ENCODE assay signal across 10 mouse cellular contexts in genomic region chr4:130805746-130806145, GRCm38 (mm10). TPM values are rescaled to one million over a fixed set of nuclear protein-coding genes. Genes with fewer than 3 reads are reported as not detected.
DNase-seq lines count a peak whose midpoint lies in the region; ATAC-seq and TF ChIP-seq lines count a peak whose summit lies in the region.
"Had no signal": no experiment of that assay in that cellular context is flagged by ENCODE, and none has a peak within 500 bp of the region (broad histone marks: within the 10 kb centered on the region; RNA-seq: fewer than 3 reads in every experiment).

No protein-coding gene starts in this region.

- ATAC-seq in forebrain, embryonic 13.5 days, result no peak
- ATAC-seq in forebrain, embryonic 12.5 days (ENCODE audit: low FRiP score), result no peak
- ATAC-seq in embryonic facial prominence, embryonic 15.5 days (ENCODE audit: insufficient number of reproducible peaks, low FRiP score, low TSS enrichment, low read depth), result no peak
- no peak for ATAC-seq in hindbrain, embryonic 12.5 days (ENCODE audit: low FRiP score)
- no peak for ATAC-seq in midbrain, embryonic 15.5 days (replicated peaks)
- ATAC-seq in liver, postnatal 0 days, result no peak

- H3K4me3 ChIP-seq in forebrain, embryonic 13.5 days, result no peak overlapping the region
- H3K4me3 ChIP-seq in forebrain, embryonic 12.5 days (replicated peaks), result no peak overlapping the region
- no peak overlapping the region for H3K4me3 ChIP-seq in embryonic facial prominence, embryonic 15.5 days (replicated peaks)
- H3K4me3 ChIP-seq in hindbrain, embryonic 12.5 days, result no peak overlapping the region
- no peak overlapping the region for H3K4me3 ChIP-seq in midbrain, embryonic 15.5 days
- no peak overlapping the region for H3K4me3 ChIP-seq in liver, postnatal 0 days (ENCODE audit: low read depth, low read length)
- H3K4me3 ChIP-seq: liver, embryonic 13.5 days had no signal

- H3K9ac ChIP-seq in forebrain, embryonic 13.5 days, result no peak overlapping the region
- H3K9ac ChIP-seq in forebrain, embryonic 12.5 days, result no peak overlapping the region
- no peak overlapping the region for H3K9ac ChIP-seq in embryonic facial prominence, embryonic 15.5 days
- H3K9ac ChIP-seq in hindbrain, embryonic 12.5 days, result no peak overlapping the region
- no peak overlapping the region for H3K9ac ChIP-seq in midbrain, embryonic 15.5 days
- H3K9ac ChIP-seq in liver, postnatal 0 days (replicated peaks), result no peak overlapping the region
- H3K9ac ChIP-seq: liver, embryonic 13.5 days had no signal

- peaks cover 63% of the 10 kb centered on the region for H3K4me1 ChIP-seq in forebrain, embryonic 13.5 days
- peaks cover 67% of the 10 kb centered on the region for H3K4me1 ChIP-seq in forebrain, embryonic 12.5 days
- peaks cover 39% of the 10 kb centered on the region for H3K4me1 ChIP-seq in embryonic facial prominence, embryonic 15.5 days
- peaks cover 65% of the 10 kb centered on the region for H3K4me1 ChIP-seq in hindbrain, embryonic 12.5 days
- H3K4me1 ChIP-seq in midbrain, embryonic 15.5 days, result peaks cover 67% of the 10 kb centered on the region
- 0 out of 2 replicates have a peak, but pooled peaks cover 3% of the 10 kb centered on the region for H3K4me1 ChIP-seq in liver, postnatal 0 days (ENCODE audit: insufficient read depth)
- H3K4me1 ChIP-seq: liver, embryonic 13.5 days had no signal

- no peak overlapping the region; the same call in 1 of the 2 replicates for H3K4me2 ChIP-seq in forebrain, embryonic 13.5 days
- H3K4me2 ChIP-seq in forebrain, embryonic 12.5 days, result no peak overlapping the region
- H3K4me2 ChIP-seq in embryonic facial prominence, embryonic 15.5 days (replicated peaks), result no peak overlapping the region
- H3K4me2 ChIP-seq in hindbrain, embryonic 12.5 days (replicated peaks), result no peak overlapping the region
- no peak overlapping the region for H3K4me2 ChIP-seq in midbrain, embryonic 15.5 days
- no peak overlapping the region for H3K4me2 ChIP-seq in liver, postnatal 0 days (ENCODE audit: low read depth, low read length)
- H3K4me2 ChIP-seq: liver, embryonic 13.5 days had no signal

- H3K36me3 ChIP-seq in forebrain, embryonic 13.5 days (ENCODE audit: poor library complexity, severe bottlenecking), result no peaks in the 10 kb centered on the region
- no peaks in the 10 kb centered on the region for H3K36me3 ChIP-seq in forebrain, embryonic 12.5 days (replicated peaks)
- no peaks in the 10 kb centered on the region for H3K36me3 ChIP-seq in embryonic facial prominence, embryonic 15.5 days
- no peaks in the 10 kb centered on the region for H3K36me3 ChIP-seq in hindbrain, embryonic 12.5 days
- no peaks in the 10 kb centered on the region for H3K36me3 ChIP-seq in midbrain, embryonic 15.5 days (replicated peaks)
- H3K36me3 ChIP-seq in liver, postnatal 0 days (replicated peaks; ENCODE audit: insufficient read depth, low read length), result no peaks in the 10 kb centered on the region
- H3K36me3 ChIP-seq: liver, embryonic 13.5 days had no signal

- DNase-seq in layer of hippocampus, postnatal 25 days (ENCODE audit: extremely low spot score in 1 of 2, low spot score in 1 of 2), result no peak
- DNase-seq in urinary bladder, postnatal 10 days (ENCODE audit: low spot score), result no peak
- DNase-seq in liver, postnatal 0 days, result no peak
- DNase-seq: kidney, adult 2 months; liver, embryonic 13.5 days had no signal

- no peaks in the 10 kb centered on the region for H3K9me3 ChIP-seq in forebrain, embryonic 13.5 days (replicated peaks)
- H3K9me3 ChIP-seq in forebrain, embryonic 12.5 days, result no peaks in the 10 kb centered on the region
- no peaks in the 10 kb centered on the region for H3K9me3 ChIP-seq in embryonic facial prominence, embryonic 15.5 days (replicated peaks)
- H3K9me3 ChIP-seq in hindbrain, embryonic 12.5 days (replicated peaks), result no peaks in the 10 kb centered on the region
- H3K9me3 ChIP-seq in midbrain, embryonic 15.5 days, result no peaks in the 10 kb centered on the region
- no peaks in the 10 kb centered on the region for H3K9me3 ChIP-seq in liver, postnatal 0 days (ENCODE audit: low read length)
- H3K9me3 ChIP-seq: liver, embryonic 13.5 days had no signal

- 0 out of 2 replicates have a peak, but pooled peaks cover 5% of the 10 kb centered on the region for H3K27me3 ChIP-seq in forebrain, embryonic 13.5 days
- peaks cover under 1% of the 10 kb centered on the region; the same call in 1 of the 2 replicates for H3K27me3 ChIP-seq in forebrain, embryonic 12.5 days
- no peaks in the 10 kb centered on the region for H3K27me3 ChIP-seq in embryonic facial prominence, embryonic 15.5 days
- no peaks in the 10 kb centered on the region for H3K27me3 ChIP-seq in hindbrain, embryonic 12.5 days
- no peaks in the 10 kb centered on the region for H3K27me3 ChIP-seq in midbrain, embryonic 15.5 days (replicated peaks)
- no peaks in the 10 kb centered on the region for H3K27me3 ChIP-seq in liver, postnatal 0 days (ENCODE audit: insufficient read depth, low read length)
- H3K27me3 ChIP-seq: liver, embryonic 13.5 days had no signal

- WGBS in forebrain, embryonic 13.5 days, result 71% methylated on average over 7 of the region's 7 CpGs
- 80% methylated on average over 7 of the region's 7 CpGs for WGBS in forebrain, embryonic 12.5 days
- 66% methylated on average over 7 of the region's 7 CpGs for WGBS in embryonic facial prominence, embryonic 15.5 days
- 73% methylated on average over 7 of the region's 7 CpGs for WGBS in hindbrain, embryonic 12.5 days
- 56% methylated on average over 7 of the region's 7 CpGs for WGBS in midbrain, embryonic 15.5 days
- WGBS in liver, postnatal 0 days (ENCODE audit: insufficient replicate concordance), result 79% methylated on average over 7 of the region's 7 CpGs

- no peak for TF ChIP-seq EP300 in liver, postnatal 0 days (IDR thresholded peaks at IDR 0.05; ENCODE audit: low read depth)

- H3K27ac ChIP-seq in forebrain, embryonic 13.5 days, result peak overlapping the region; percentile 93
- H3K27ac ChIP-seq in forebrain, embryonic 12.5 days, result no peak overlapping the region; the same call in 1 of the 2 replicates
- H3K27ac ChIP-seq in embryonic facial prominence, embryonic 15.5 days (replicated peaks), result 0 out of 2 replicates have a peak overlapping the region, but pooled peaks have one; percentile 49
- H3K27ac ChIP-seq in hindbrain, embryonic 12.5 days, result peak overlapping the region; percentile 90; the same call in 1 of the 2 replicates
- H3K27ac ChIP-seq in midbrain, embryonic 15.5 days, result peak overlapping the region; percentile 17; the same call in 1 of the 2 replicates
- no peak overlapping the region for H3K27ac ChIP-seq in liver, postnatal 0 days (ENCODE audit: low read depth)
- H3K27ac ChIP-seq: liver, embryonic 13.5 days had no signal

- TF ChIP-seq CTCF in liver, postnatal 0 days (IDR thresholded peaks at IDR 0.05; ENCODE audit: low read depth), result no peak

RNA-seq across cellular contexts. Expression of gene Sdc3, which starts 13.4 kb away (rescaled TPM):
- polyA plus RNA-seq in forebrain, embryonic 13.5 days (2015; fragmentation: Nextera tagmentation; extraction: Ambion mirVana), result 36.1 and 41.9 TPM in 2 replicates
- polyA plus RNA-seq in forebrain, embryonic 12.5 days (2016; fragmentation: Nextera tagmentation; extraction: Ambion mirVana), result 37.4 and 44.3 TPM in 2 replicates
- 45.0 and 48.7 TPM in 2 replicates for polyA plus RNA-seq in embryonic facial prominence, embryonic 15.5 days (2015; fragmentation: Nextera tagmentation; extraction: Ambion mirVana)
- polyA plus RNA-seq in hindbrain, embryonic 12.5 days (2016; fragmentation: Nextera tagmentation; extraction: Ambion mirVana), result 60.5 and 66.7 TPM in 2 replicates
- polyA plus RNA-seq in midbrain, embryonic 15.5 days (2015; fragmentation: Nextera tagmentation; extraction: Ambion mirVana), result 180 and 186 TPM in 2 replicates
- 100 to 1,000 TPM; 146 to 151 TPM for total RNA-seq in layer of hippocampus, postnatal 25 days (2021)
- 8.7 TPM in 2 replicates for polyA plus RNA-seq in liver, postnatal 0 days (2015; fragmentation: Nextera tagmentation; extraction: Ambion mirVana)

Comparison
In these comparisons a context has a peak if more than half of its experiments do, and no peak if none do; other contexts are left out.
1. H3K27ac ChIP-seq: peak in forebrain, embryonic 13.5 days (single experiment), embryonic facial prominence, embryonic 15.5 days (single experiment), hindbrain, embryonic 12.5 days (single experiment) and midbrain, embryonic 15.5 days (single experiment); none in forebrain, embryonic 12.5 days (single experiment) and liver, postnatal 0 days (single experiment).